Mouse (Mus musculus): Measurements from ENCODE around the gene Csnk2a1. TPM values are rescaled to one million over a fixed set of nuclear protein-coding genes. Genes with fewer than 3 reads are reported as not detected.

Gene Csnk2a1
- 34.2 TPM for polyA plus RNA-seq (2017; shearing (Covaris generic))

DNA sequence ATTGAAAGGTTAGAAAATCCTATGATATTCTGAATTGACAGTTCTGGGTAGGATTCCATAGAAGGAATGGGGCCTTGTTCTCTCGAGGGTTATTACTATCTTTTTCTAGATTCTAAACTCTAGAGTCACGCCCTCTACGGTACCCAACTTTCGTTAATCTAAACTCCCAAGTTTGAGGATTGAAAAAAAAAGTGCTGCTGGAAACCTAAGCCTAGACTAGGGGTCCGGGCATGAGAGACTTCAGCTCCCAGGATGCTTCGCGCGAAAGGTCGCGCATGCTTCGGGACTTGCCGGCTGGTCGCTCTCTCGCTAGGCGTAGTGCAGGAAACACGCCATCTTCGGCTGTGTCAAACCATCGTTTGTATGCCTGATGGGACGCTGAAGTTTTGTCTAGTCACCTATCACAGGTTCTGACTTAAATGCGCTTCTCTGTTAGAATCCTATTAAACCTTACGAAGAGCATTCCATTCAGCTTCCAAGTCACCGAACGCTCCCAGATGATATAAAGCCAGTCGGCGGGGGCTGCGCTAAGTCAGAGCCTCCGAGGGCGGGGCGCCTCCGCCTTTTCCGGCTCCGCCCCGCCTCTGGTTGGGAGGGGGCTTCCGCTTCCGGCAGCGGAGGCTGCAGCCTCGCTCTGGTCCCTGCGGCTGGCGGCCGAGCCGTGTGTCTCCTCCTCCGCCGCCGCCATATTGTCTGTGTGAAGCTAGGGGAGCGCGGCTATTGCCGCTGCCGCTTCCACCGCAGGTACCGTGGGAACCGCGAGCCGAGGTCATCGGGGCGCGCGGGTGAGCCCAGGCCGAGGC is at the start of gene Csnk2a1:
Gene Csnk2a1 (plus strand): TSS at position 592 of the 803 bp plus-strand sequence.

DNA sequence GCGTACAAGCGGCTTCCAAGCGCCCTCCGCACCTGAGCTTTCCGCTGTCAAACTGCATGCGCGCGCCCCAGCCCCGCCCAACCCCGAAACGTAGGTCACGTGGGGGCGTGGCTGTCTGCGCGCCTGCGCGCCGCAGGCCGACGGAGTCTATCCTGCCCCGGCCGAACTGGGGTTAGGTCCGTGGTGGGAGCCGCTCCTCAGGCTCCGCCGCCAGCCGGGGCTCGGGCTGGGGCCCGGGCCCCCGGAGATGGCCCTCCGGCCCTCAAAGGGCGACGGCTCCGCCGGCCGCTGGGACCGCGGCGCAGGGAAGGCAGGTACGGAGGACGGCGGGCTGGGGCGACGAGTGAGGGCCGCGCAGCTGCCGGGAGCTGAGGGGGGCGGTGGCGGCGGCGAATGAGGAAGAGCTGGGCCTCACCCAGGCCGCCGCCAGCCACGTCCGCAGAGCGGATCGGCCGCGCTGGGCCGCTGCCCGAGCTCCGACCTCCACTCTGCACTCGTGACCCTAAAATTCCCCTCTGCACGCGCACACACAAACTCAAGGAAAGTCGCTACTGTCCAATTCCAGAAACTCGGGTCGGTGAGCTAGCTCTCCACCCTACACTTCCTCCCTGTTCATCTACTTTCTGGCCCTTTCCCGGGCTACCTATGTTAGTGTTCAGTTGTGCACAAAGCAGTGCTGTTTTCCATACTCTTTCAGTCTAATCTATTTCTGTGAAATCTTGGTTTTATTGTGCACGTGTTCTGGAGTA is 67.3 kb downstream of the Csnk2a1 start, which contains the start of gene Tbc1d20:
Gene Tbc1d20 (plus strand): TSS at position 102 of the 749 bp plus-strand sequence.

Other genes starting within 250 kb of the Csnk2a1 start
- gene Fam110a, start 246.6 kb upstream of the Csnk2a1 start, polyA plus RNA-seq (2017; shearing (Covaris generic)): 108 TPM
- 14.0 TPM for gene Slc52a3, start 230.3 kb upstream of the Csnk2a1 start, polyA plus RNA-seq (2017; shearing (Covaris generic))
- not detected for gene Scrt2, start 145.3 kb upstream of the Csnk2a1 start, polyA plus RNA-seq (2017; shearing (Covaris generic))
- gene Srxn1, start 121.3 kb upstream of the Csnk2a1 start, polyA plus RNA-seq (2017; shearing (Covaris generic)): 5.7 TPM
- not detected for gene Tcf15, start 83.3 kb upstream of the Csnk2a1 start, polyA plus RNA-seq (2017; shearing (Covaris generic))
- 66.3 TPM for gene Tbc1d20, start 67.0 kb downstream of the Csnk2a1 start, polyA plus RNA-seq (2017; shearing (Covaris generic))
- 268 TPM for gene Rbck1, start 105.8 kb downstream of the Csnk2a1 start, polyA plus RNA-seq (2017; shearing (Covaris generic))
- 5.6 TPM for gene Trib3, start 117.2 kb downstream of the Csnk2a1 start, polyA plus RNA-seq (2017; shearing (Covaris generic))
- not detected for gene Nrsn2, start 149.8 kb downstream of the Csnk2a1 start, polyA plus RNA-seq (2017; shearing (Covaris generic))
- gene Sox12, start 171.2 kb downstream of the Csnk2a1 start, polyA plus RNA-seq (2017; shearing (Covaris generic)): 0.21 TPM
- gene Zcchc3, start 188.2 kb downstream of the Csnk2a1 start, polyA plus RNA-seq (2017; shearing (Covaris generic)): 0.93 TPM
- gene 6820408C15Rik, start 188.7 kb downstream of the Csnk2a1 start, polyA plus RNA-seq (2017; shearing (Covaris generic)): 0.62 TPM
- gene Defb23, start 237.8 kb downstream of the Csnk2a1 start, polyA plus RNA-seq (2017; shearing (Covaris generic)): not detected

Measured in effector memory CD4-positive, alpha-beta T cell, adult 7 months (primary cell).